Mouse (Mus musculus) layer of hippocampus, postnatal 36 days (tissue): ENCODE measurements at regions not wholly inside any gene's neighbourhood (a gene's known extent, or its start where the extent isn't known, plus 50 kb on each side); places are given as distances from the start of the nearest gene placed in this dataset.
"Not testable (repeated sequence)": the region's sequence is repeated elsewhere in the genome, so short reads cannot be mapped to it uniquely, and the experiment has no call there.

Experiments used
- DNase-seq, 2 experiments: peaks; one replicate each; pipeline ENCODE4 v3.0.0; 2022

DNA sequence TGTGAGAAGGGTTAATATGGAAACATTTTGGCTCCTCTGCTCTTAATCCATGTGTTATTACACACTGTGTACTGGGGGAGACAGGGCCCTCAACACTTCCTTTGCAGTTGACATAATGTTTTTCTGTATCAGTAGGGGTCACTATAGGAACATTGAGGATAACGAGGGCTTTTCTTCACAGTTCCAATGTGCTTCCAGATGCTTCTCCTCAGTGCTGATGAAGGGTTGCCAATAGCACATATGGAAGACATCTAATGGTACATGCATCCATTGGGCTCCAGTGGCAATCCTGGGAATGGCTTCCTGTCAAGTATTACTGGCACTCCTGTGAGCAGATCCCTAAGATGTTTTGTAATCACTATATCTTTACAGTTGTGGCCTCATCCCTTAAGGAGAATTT, 62.1 kb downstream of the Naa11 start:
- DNase-seq = no peak

DNA sequence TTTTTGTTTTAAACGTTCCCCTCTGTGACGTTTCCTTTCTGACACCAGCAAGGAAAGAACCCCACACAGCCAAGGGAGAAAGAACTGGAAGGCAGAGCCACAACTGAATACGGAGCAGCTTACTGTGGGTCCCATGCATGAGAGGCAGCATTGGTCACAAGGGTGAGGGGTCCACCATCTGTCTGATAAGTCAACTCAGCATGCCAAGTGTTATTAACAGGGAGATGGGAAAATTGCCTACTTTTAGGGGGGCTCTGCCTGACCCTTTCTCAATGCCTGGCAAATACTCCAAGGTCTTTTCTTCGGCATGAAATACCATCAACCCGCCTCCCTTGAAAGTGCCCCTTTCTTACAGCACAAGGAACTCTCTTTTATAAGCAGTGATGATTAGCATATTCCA, 66.3 kb downstream of the Naa11 start:
- no peak for DNase-seq

DNA sequence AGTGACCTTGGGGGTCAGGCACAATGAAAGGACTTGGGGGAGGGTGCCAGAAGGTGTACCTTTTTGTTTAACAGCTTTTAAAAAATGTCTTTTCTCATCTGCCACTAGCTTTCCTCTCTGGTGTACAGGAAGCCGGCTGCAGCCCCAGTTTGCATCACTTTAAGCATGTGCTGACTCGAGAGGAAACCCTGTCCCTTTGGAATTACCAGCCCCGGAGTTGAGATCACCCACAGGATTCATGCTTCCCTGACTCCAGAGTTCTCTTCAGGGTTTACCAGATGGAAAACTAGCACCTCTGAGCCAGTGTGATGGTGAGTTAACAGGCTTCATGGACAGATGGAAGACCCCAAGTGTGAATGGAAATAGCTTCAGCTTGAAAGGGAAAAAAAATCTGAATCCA, 68.3 kb downstream of the Naa11 start:
- no peak for DNase-seq

DNA sequence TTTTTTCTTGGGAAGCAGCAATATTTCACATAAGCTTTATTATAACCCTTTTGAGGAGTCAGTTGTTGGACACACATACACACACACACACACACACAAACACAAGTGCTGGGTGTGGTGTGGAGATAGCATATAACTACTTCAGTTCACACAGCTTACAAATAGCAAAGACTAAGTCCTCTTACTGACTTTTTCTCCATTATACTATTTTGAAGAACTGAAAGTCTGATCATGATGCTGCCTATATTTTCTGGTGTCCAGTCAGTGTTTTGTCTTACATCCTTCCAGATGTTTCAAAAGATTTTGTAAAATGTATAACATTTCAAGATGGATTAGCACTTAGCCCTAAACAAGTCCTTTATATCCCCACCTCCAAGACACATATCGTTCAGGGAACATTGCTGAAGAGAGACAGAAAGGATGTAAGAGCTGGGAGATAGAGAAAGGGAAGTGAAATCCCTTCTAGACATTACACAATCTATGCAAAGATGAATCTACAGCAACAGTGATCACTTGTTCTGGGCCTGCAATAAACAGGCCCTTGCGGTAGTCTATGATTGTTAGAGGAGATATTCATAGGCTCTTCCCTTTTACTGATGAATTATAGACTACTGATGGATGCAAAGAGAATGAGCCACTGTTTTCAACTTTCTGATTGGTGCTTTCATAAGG, 72.2 kb downstream of the Naa11 start:
- DNase-seq = no peak

DNA sequence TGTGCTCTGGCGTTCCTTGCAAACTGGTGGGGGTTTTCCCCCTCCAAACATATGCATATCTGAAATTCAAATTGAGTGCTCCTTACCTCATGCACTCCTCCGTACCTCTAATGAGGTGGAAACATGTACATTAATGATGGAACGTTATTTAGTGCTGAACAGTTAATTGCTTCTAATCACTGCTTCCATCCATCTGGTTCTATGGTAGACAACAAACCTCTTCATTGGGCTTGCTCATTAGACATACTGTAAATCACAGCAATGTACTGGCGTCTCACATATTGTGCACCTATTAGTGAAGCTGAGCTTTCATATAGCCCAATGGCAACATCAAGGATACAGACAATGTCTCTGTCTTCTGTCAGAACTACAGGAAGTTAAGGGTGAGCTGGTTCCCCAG, 85.3 kb downstream of the Naa11 start:
- DNase-seq = no peak

DNA sequence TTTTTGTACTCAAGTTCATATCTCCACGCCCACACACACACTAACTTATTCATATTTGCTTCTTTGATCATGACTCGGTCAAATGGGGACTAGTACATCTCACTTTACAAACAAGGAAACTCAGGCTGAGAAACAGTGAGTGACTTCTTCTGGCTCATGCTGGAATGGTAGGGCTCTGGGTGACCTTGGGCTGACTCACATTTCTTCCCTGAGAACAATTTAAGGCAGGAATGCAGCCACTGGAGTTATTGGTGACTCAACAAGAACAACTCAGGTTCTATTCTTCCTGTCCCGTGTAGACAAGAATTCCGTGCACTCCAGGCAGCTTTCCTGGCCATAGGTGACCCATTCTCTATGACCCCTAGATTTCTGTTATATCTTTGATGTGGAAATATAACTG, 87.3 kb downstream of the Naa11 start:
- DNase-seq = no peak

DNA sequence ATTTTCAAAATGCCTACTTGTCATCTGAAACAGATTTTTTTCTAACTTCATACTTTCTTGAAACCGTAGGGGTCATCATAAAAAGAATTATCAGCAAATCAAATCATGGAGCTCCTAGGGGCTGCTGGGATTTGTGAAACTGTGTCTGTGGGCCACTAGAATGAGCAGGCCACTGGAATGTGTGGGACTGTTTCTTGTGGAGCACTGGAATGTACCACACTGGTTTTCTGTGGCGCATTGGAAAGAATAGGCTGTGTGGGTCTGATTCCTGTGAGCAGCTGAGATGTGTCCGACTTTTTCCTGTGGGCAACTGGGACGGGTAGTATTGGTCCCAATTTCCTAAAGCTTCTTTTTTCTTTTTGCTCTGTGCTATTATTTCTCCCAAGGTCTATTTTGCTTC, 90.6 kb downstream of the Naa11 start:
- DNase-seq = no peak

DNA sequence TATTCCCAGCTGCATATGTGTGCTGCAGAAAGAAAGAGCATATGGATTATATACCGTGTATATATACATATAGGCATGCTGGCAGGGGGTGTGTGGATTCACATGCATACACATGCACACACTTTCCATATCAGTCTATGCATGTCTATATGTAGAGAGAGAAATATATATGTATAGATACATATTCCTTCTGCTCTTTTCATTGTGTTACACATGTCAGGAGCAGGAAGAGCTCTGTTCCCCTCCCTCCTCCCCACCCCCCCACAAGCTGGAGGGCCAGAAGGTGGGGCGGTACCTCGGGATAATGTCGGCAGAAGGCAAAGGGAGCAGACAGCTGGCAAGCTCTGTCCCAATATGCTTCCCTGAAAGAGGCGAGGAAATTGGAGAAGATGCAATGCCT, 91.3 kb downstream of the Naa11 start:
- DNase-seq = peak; percentile 83 to 84

DNA sequence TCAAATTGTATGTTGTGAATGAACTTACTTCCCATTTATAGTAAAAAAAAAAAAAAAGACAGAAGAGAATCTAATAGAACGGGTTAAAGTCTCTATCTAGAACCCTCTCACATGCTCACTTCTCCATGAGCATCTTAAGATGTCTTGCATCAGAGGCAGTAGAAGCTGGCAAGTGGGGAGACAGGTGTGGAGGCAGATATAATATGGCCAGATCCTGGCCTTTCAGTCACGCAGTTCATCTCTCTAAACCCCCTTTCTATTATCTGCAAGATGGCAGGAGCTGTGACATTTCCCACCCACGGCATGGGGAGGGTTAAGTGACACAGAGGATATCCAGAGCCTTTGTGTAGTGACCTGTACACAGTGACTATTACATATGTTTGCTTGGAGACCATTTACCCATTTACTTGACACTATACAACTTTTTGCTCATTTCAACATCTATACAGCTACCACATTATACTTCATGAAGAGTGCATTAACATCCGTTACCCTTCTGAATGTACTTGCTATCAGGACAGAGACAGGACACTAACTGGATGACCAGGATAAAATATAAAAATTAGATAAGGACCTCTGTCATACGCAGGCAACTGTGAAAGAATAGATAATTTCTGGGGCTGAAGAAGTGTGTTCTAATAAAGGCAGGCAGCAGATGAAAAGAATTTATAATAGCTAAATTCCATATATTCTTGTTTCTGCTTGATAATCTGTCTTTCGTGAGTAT, 91.9 kb downstream of the Naa11 start:
- DNase-seq = no peak

DNA sequence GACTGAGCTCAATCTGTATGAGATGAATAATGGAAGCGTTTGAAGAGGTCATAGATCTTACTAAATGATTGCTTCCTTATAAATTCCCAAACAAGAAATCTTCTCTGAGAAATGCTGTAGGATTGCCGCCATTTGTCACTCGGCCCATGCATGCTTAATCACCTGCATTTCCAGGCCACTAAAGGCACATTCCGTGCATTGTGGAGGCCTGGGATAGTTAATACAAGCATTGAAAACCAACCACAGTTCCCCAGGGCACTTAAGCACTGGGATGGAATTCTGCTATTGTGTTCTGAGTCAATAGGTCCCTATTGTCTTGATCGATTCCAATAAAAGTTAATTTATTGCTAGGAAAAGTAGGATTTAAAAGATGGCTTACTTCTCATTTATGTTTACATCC, 92.5 kb downstream of the Naa11 start:
- no peak for DNase-seq

DNA sequence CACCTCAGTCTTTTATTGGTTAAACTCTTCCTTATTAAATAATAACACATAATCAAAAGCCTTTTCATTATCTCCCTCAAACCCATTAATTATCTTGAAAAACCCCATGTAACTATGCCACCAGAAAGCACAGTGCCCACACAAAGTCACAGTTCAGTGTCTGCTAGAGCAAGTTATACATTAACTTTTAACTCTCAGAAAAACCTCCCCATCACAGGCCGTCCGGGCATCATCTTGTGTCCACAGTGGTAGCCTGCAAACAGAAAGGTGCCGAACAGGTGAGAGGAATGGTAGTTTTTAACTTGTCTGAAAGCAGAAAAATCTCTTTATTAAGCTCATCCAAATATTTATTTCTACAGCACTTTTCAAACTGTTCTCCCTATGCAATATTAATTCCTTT, 96.0 kb downstream of the Naa11 start:
- DNase-seq = no peak

DNA sequence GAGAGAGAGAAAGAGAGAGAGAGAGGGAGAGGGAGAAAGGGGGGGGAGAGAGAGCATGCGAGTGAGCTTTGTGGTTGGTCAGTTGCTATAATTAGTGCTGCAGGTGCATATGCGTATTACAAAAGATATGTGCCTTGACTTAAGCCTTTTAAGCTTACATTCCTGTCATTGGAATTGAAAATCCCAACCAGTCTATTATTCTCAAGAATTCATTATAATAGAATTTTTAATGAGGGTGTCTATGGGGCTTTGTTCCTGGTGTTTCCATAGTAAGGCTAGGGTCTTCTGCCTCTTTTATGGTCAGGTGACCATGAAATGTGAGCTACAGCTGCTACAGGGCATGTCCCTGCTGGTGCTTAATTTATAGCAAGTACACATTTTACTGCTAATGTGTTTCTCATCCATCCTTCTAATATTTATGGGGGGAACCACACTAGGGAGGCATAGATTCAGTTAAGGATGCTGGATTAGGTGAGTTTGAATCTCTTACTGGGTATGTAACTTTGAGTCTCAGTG, 102.0 kb downstream of the Naa11 start:
- DNase-seq = no peak

DNA sequence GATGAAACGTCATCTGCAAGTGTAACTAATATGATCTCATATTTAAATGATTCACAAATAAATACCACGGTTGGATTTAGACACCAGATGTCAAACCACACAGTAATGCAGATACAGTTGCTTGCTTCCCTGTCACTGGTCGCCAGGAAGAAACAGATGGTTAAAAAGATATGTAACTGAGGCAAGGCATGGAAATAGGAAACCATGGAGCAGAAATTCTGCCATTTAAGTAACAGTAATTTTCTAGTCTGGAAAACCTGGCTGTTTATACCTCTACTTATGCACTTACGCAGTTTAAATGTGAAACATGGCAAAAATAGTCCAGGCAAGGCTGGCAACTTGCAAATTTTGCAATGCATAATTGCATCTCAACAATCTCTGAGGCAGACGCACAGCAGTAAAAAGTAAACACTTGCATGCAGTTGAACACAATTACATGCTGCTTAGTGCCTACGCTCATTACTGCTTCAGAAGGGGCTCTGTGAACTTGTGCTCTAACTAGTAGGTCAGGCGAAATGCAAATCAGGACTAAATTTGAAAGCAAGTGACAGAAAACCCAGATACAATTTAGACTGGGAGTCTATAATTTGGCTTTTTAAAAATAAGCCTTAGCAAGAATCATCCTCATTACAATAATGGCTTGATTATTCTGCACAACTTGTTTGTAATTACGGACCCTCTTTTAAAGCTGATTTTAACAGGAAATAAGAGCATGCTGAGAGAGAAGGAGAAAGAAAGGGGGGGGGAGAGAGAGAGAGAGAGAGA, 102.6 kb downstream of the Naa11 start:
- DNase-seq = peak in 1 of 2 experiments; percentile 11

DNA sequence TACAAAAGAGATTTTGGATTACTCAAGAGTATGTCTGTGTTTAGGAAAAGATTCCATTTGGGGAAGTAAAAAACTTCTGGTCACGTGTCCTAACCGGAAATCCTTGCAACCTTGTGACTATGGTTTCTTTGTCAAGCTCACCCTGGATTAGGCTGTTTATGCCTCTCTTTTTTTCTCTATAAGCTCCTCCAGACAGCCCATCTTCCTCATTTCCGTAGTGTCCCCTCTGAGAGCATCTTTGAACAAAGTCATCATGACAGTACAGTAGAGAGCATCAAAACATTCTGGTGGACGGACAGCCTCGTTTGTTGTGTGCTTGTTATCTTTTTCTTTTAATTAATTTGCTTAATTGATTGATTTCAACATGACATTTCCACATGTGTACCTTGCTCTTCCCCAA, 112.7 kb downstream of the Naa11 start:
- DNase-seq = no peak

DNA sequence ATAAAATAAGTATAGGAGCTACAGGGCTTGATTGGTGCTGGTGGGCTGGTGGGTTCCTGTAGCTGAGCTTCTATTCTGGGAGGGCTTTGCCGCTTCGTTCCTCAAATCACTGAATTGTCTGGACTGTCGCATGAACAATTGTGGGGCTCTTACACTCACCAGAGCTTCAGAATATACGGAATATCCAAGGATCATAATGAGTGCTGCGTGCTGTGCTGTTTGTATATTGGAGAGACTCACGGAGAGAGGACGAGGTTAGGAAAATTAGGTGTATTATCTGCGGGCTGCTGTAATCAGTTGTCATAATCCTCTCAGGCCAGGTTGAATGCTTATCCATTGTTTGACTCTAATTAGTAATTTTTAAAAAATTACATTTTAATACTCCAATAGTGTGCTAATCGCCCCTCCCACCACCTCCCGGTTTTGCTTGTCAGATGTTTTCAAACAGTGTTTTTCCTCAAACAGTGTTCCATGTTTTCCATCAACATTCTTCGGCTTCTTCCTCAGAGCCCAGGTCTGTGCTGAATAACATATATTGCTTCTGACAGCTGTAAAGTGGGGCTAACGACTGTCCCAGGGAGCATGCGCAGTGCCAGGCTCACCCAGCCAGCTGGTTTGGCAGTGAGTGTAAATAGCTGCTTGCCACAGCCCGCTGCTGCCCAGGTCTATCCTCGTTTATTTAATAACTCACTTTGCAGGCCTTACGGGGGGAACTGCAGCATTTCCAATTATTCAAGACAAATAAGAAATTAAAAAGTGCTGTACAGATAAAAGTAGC, 114.2 kb downstream of the Naa11 start:
- DNase-seq = peak in 1 of 2 experiments; percentile 25

DNA sequence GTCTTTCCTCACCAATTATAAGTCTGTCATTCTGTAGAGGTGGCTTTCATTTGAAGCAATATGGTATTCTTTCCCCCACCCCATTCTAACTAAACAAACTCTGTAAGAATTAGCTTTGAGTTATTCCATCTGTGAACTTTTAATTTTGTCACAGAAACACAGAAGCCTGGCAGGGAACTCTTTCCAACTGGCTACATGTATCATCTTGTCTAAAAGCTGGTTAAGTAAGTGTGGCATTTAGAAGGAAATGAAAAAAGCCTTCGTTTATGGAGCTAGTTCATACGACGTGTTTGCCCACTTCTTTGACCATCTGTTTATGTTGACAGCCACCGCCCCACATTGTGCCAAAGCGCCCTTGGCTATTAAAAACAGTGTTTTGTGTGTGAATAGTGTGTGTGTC, 115.5 kb downstream of the Naa11 start:
- no peak for DNase-seq

DNA sequence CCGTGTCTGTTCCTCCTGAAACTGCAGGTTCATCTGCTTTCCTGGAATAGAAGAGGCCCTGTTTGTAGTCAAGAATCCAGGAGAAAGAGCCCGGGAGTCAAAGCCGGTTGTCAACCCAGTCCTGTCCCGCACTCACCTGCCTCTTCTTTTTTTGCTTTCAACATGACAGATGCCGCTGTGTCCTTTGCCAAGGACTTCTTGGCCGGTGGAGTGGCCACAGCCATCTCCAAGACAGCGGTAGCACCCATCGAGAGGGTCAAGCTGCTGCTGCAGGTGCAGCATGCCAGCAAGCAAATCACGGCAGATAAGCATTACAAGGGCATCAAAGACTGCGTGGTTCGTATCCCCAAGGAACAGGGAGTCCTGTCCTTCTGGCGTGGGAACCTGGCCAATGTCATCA, 127.5 kb downstream of the Naa11 start:
- not testable (repeated sequence) for DNase-seq

DNA sequence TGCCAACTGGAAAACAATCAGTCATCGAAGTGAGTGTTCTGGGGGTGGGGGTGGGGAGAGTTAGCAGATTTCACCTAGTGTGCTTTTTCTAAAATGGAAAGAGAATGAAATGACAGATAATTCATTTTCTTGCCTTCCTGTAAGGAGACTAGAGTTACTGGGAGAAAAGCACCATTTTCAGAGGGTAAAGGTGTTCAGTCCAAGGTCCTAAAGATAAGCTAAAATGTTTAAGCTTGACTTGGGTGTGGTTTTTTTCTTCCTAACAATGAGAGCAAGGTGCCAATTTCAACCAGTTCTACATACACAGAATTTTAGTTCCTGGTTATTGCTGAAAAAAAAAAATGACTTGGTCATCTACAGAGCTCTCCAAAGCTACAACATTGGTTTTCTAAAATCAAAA, 135.1 kb downstream of the Naa11 start:
- no peak for DNase-seq

DNA sequence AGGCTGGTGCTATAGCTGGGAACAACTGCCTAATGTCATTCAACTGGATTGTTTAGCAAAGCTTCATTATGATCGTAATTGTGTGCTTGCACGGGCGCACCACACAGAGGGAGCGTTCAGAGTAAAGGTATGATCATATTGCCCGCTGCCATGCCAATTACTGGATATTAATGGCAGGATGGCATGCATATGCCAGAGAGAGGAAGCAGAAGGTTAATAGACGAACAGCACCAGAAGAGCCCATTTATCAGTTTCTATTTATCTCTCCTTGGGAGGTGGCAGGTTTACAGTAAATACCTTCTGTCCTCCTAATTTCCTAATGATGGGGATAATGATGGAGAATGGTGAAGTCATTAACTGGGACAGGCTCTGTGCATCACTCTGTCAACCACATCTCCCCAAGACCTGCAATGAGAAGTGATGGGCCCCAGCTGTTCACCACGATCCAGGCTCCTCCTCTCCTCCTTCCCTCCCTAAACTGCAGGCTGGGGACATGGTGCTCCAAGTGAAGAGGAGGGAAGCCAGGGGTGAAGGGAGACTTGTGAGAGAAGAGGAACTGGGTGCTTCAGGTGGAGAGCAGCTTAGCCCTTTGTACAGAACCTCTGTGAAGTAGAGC, 135.6 kb downstream of the Naa11 start:
- DNase-seq = no peak

DNA sequence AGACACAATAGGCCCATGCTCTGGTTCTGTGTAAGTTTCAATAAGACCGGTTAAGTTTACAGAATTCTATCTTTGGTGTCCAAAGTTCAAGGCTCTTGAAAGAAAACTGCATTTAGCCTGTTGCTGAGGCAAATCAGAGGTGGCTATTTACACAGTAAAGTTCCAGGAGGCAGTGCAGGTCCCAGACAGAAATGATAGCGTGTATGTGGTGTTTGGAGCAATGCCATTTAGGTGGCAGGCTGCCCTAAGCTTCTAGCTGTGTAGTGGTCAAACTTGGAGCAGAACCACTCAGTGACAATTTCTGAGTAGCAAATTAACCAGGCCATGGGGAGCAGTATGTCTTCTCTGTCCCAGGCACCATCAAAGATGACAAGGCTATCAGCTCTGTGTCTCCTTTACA, 125.5 kb upstream of the Paqr3 start:
- no peak for DNase-seq

DNA sequence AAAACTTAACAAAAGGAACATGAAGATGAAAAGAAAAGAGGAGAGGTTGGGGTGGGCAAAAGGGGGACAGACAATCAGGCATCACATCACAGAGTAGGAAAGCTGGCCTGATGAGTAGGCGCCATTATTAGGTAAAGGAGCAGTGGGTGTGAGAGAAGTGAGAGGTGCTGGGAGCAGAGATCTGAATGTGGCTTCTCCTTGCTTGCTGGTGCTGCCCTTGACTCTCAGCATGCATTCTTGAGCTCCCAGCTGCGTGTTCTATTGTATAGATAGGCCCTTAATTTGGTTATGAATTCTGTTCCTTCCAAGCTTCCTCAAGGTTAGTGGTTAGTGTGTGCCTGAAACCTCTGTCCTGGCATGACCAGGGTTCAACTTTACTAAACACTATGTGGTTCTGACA, 115.0 kb upstream of the Paqr3 start:
- DNase-seq = no peak

DNA sequence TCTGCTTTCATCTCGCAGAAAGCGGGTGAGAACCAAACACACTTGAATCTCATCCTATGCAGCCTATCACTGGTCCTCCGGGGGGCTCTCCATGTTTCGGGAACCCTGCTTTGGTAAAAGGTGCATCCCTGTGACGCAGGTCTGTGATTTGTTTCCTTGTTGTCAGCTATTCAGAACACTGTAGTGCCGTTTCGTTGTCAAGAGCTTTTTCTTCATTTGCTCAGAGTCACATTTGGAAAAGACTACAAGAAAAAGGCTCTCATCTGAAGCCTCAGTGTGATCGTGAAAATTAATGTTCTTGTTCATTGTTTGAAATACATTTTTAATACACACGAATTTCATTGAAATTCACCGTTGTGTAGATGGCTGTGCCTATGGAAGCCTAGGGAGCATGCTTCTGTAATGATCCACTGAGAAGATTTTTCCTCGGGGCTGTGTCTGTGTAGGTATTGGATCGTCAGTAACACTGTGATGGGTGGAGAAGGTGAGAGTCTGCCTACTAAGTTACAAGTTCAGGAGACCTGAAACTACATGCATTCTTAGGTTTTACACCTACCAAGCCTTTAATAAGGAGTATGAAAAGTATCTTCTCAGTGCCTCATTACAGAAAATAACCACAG, 112.0 kb upstream of the Paqr3 start:
- DNase-seq = peak in 1 of 2 experiments; percentile 8
